Mouse (Mus musculus): Measurements from ENCODE around the gene March6.

DNA sequence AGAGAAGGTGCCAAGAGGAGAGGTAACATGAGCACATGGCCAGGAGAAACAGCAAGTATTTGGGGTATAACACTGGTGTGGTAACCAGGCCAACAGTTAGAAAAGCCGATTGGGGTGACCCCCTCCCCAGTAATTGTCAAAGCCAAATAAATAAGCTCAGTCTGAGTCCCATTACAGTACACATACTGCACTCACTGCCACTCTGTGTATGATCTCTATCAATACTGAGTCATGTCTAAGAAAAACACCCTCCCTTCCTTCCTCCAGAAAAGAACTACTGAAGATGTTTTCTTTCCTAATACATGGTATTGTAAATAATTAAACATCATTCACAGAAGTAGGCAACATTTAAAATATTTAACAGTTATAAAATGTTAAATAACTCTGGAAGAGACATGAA is 28.5 kb downstream of the March6 start:
- TF ChIP-seq ZC3H11A (IDR thresholded peaks at IDR 0.05; ENCODE audit: borderline replicate concordance, low read depth, low read length) (no peak), MAFK (IDR thresholded peaks at IDR 0.05; ENCODE audit: insufficient read depth, low read depth, low read length) (no peak)

Measured in ES-E14 (cell line).